Mouse (Mus musculus) kidney, embryonic 14.5 days (tissue): ENCODE measurements around the gene Slc25a35. TPM values are rescaled to one million over a fixed set of nuclear protein-coding genes. Genes with fewer than 3 reads are reported as not detected.
"Not testable (repeated sequence)": the region's sequence is repeated elsewhere in the genome, so short reads cannot be mapped to it uniquely, and the experiment has no call there.

Source experiments
- ATAC-seq: fragments of 200-750 bp; cut with Nextera tagmentation; 2 replicates; pipeline ENCODE4 v1.8.0; 2017; ENCODE audit warnings: moderate number of reproducible peaks, mild to moderate bottlenecking, moderate TSS enrichment, moderate library complexity; ENCODE audit not compliant: low FRiP score, low TSS enrichment
- H3K27ac ChIP-seq: fragments of 300-500 bp; sonication (generic); 2 replicates; pipeline ENCODE4 v1.5.1; 2014; ENCODE audit warnings: low read depth, mild to moderate bottlenecking, low read length, moderate library complexity, mixed read lengths
- H3K27me3 ChIP-seq: fragments of 300-500 bp; sonication (generic); 2 replicates; pipeline ENCODE4 v1.6.1; 2014; ENCODE audit warnings: mild to moderate bottlenecking, low read length; ENCODE audit not compliant: control insufficient read depth, insufficient read depth
- H3K36me3 ChIP-seq: fragments of 300-500 bp; sonication (generic); 2 replicates; pipeline ENCODE4 v1.6.1; 2014; ENCODE audit warnings: low read length, mixed read lengths; ENCODE audit not compliant: control insufficient read depth, insufficient read depth
- H3K4me1 ChIP-seq: fragments of 300-500 bp; sonication (generic); 2 replicates; pipeline ENCODE4 v1.6.1; 2014; ENCODE audit warnings: low read length, mixed read lengths; ENCODE audit not compliant: control insufficient read depth, insufficient read depth
- H3K4me2 ChIP-seq: fragments of 300-500 bp; sonication (generic); replicated peaks from 2 replicates; pipeline ENCODE4 v1.6.1; 2014; ENCODE audit warnings: low read depth, mild to moderate bottlenecking, low read length
- H3K4me3 ChIP-seq: fragments of 300-500 bp; sonication (generic); 2 replicates; pipeline ENCODE4 v1.5.1; 2014; ENCODE audit warnings: mild to moderate bottlenecking, low read length
- H3K9ac ChIP-seq: fragments of 300-500 bp; sonication (generic); 2 replicates; pipeline ENCODE4 v1.6.1; 2014; ENCODE audit warnings: low read depth, mild to moderate bottlenecking, low read length, moderate library complexity
- H3K9me3 ChIP-seq: fragments of 300-500 bp; sonication (generic); 2 replicates; pipeline ENCODE4 v1.6.1; 2016; ENCODE audit warnings: low read length; ENCODE audit not compliant: control insufficient read depth
- whole genome bisulfite sequencing: fragments of 180-500 bp; shearing (Covaris S2); extraction: QIAGEN DNeasy Blood & Tissue Kit; methylation state at CpG from one replicate; pipeline ENCODE4 v1.1.7; 2014; 5-methylcytosine and 5-hydroxymethylcytosine counted together
- polyA plus RNA-seq: library from polyadenylated mRNA; unstranded; fragments of >200 nt; fragmentation: Nextera tagmentation; extraction: Ambion mirVana; gene quantifications from 2 replicates; pipeline ENCODE4 v1.2.1, GENCODE M21; 2014

Slc25a35 gene
- polyA plus RNA-seq, 1 experiment from 2014 or later: 4.5 TPM

GRCm38 (mm10) chr11:68982639-68983369, 14.9 kb downstream of the Slc25a35 start:
- Histone ChIP-seq H3K9me3 (no peaks in the 10 kb centered on the region), H3K9ac (no peak overlapping the region), H3K4me2 (no peak overlapping the region), H3K4me1 (no peaks in the 10 kb centered on the region), H3K27me3 (no peaks in the 10 kb centered on the region; the same call in 1 of the 2 replicates), H3K27ac (no peak overlapping the region), H3K36me3 (peaks cover 19% of the 10 kb centered on the region), H3K4me3 (no peak overlapping the region)
- 32% methylated on average over 4 of the region's 4 CpGs for WGBS
- ATAC-seq: 0 out of 2 replicates have a peak, but pooled peaks have one; percentile 32

GRCm38 (mm10) chr11:68987365-68987882, 19.5 kb downstream of the Slc25a35 start:
- no peaks in the 10 kb centered on the region for H3K4me1 ChIP-seq
- H3K9me3 ChIP-seq: no peaks in the 10 kb centered on the region
- H3K27ac ChIP-seq: no peak overlapping the region
- no peak overlapping the region for H3K4me3 ChIP-seq
- WGBS: 89% methylated on average over 11 of the region's 11 CpGs
- H3K27me3 ChIP-seq: no peaks in the 10 kb centered on the region; the same call in 1 of the 2 replicates
- peaks cover 63% of the 10 kb centered on the region for H3K36me3 ChIP-seq
- no peak for ATAC-seq
- H3K9ac ChIP-seq: no peak overlapping the region
- no peak overlapping the region for H3K4me2 ChIP-seq

GRCm38 (mm10) chr11:68988341-68988740, 20.4 kb downstream of the Slc25a35 start:
- no peaks in the 10 kb centered on the region; the same call in 1 of the 2 replicates for H3K27me3 ChIP-seq
- no peak for ATAC-seq
- no peak overlapping the region for H3K27ac ChIP-seq
- no peak overlapping the region for H3K4me2 ChIP-seq
- H3K4me3 ChIP-seq: no peak overlapping the region
- H3K9me3 ChIP-seq: no peaks in the 10 kb centered on the region
- peaks cover 72% of the 10 kb centered on the region for H3K36me3 ChIP-seq
- H3K4me1 ChIP-seq: no peaks in the 10 kb centered on the region
- H3K9ac ChIP-seq: no peak overlapping the region
- 91% methylated on average over 17 of the region's 17 CpGs for WGBS

GRCm38 (mm10) chr11:68993122-68993521, 25.2 kb downstream of the Slc25a35 start:
- Histone ChIP-seq H3K36me3 (peaks cover 93% of the 10 kb centered on the region), H3K4me1 (no peaks in the 10 kb centered on the region), H3K4me3 (no peak overlapping the region), H3K27ac (no peak overlapping the region), H3K9me3 (no peaks in the 10 kb centered on the region), H3K9ac (no peak overlapping the region), H3K27me3 (no peaks in the 10 kb centered on the region), H3K4me2 (no peak overlapping the region)
- ATAC-seq: no peak
- WGBS: 92% methylated on average over 7 of the region's 7 CpGs

GRCm38 (mm10) chr11:68994377-68994776, 26.4 kb downstream of the Slc25a35 start:
- Histone ChIP-seq H3K27ac (no peak overlapping the region), H3K27me3 (no peaks in the 10 kb centered on the region), H3K9ac (no peak overlapping the region), H3K4me2 (no peak overlapping the region), H3K9me3 (no peaks in the 10 kb centered on the region), H3K4me3 (no peak overlapping the region), H3K4me1 (no peaks in the 10 kb centered on the region), H3K36me3 (peaks cover 93% of the 10 kb centered on the region)
- no peak for ATAC-seq
- 92% methylated on average over 3 of the region's 3 CpGs for WGBS

- peaks cover 95% of the 10 kb centered on the region for H3K36me3 ChIP-seq
- 93% methylated on average over 4 of the region's 4 CpGs for WGBS
- no peak for ATAC-seq
Observed at GRCm38 (mm10) chr11:68997080-68997479, 29.1 kb downstream of the Slc25a35 start.

GRCm38 (mm10) chr11:69002782-69003181, 34.9 kb downstream of the Slc25a35 start:
- not testable (repeated sequence) for H3K9ac ChIP-seq, H3K27me3 ChIP-seq, H3K4me3 ChIP-seq, ATAC-seq, H3K4me1 ChIP-seq, H3K27ac ChIP-seq, H3K4me2 ChIP-seq, H3K9me3 ChIP-seq
- H3K36me3 ChIP-seq: peaks cover 57% of the 10 kb centered on the region
- 94% methylated on average over 4 of the region's 4 CpGs for WGBS

More at GRCm38 (mm10) chr11:68997080-68997479, 29.1 kb downstream of the Slc25a35 start:
- no peak overlapping the region for H3K27ac ChIP-seq
- no peaks in the 10 kb centered on the region for H3K9me3 ChIP-seq
- no peaks in the 10 kb centered on the region for H3K4me1 ChIP-seq
- H3K4me3 ChIP-seq: no peak overlapping the region
- H3K9ac ChIP-seq: no peak overlapping the region
- H3K27me3 ChIP-seq: no peaks in the 10 kb centered on the region
- no peak overlapping the region for H3K4me2 ChIP-seq

GRCm38 (mm10) chr11:69003592-69003991, 35.7 kb downstream of the Slc25a35 start:
- H3K4me3 ChIP-seq: no peak overlapping the region
- peaks cover 49% of the 10 kb centered on the region for H3K36me3 ChIP-seq
- no peaks in the 10 kb centered on the region for H3K9me3 ChIP-seq
- H3K9ac ChIP-seq: no peak overlapping the region
- H3K4me1 ChIP-seq: peaks cover 9% of the 10 kb centered on the region; the same call in 1 of the 2 replicates
- H3K4me2 ChIP-seq: no peak overlapping the region
- WGBS: 57% methylated on average over 4 of the region's 4 CpGs
- H3K27me3 ChIP-seq: no peaks in the 10 kb centered on the region
- H3K27ac ChIP-seq: no peak overlapping the region
- no peak for ATAC-seq

- peaks cover 9% of the 10 kb centered on the region; the same call in 1 of the 2 replicates for H3K4me1 ChIP-seq
- WGBS: 92% methylated on average over 7 of the region's 7 CpGs
- no peak overlapping the region for H3K27ac ChIP-seq
- ATAC-seq: no peak
- H3K4me3 ChIP-seq: no peak overlapping the region
- no peaks in the 10 kb centered on the region for H3K27me3 ChIP-seq
- no peaks in the 10 kb centered on the region for H3K9me3 ChIP-seq
- H3K36me3 ChIP-seq: peaks cover 33% of the 10 kb centered on the region
- H3K4me2 ChIP-seq: no peak overlapping the region
- H3K9ac ChIP-seq: no peak overlapping the region
Observed at GRCm38 (mm10) chr11:69005193-69005592, 37.3 kb downstream of the Slc25a35 start.
